Comparison of ENCODE assay signal across 15 mouse cellular contexts in genomic region chr10:128210131-128210530, GRCm38 (mm10). TPM values are rescaled to one million over a fixed set of nuclear protein-coding genes. Genes with fewer than 3 reads are reported as not detected.
A peak's percentile ranks its signal among the peaks of the same experiment; 100 is the strongest.
DNase-seq lines count a peak whose midpoint lies in the region; ATAC-seq and TF ChIP-seq lines count a peak whose summit lies in the region.
"Had no signal": no experiment of that assay in that cellular context is flagged by ENCODE, and none has a peak within 500 bp of the region (broad histone marks: within the 10 kb centered on the region; RNA-seq: fewer than 3 reads in every experiment).

No protein-coding gene starts in this region.

- WGBS in forebrain, embryonic 12.5 days = 91% methylated on average over 2 of the region's 2 CpGs
- 94% methylated on average over 2 of the region's 2 CpGs for WGBS in forebrain, embryonic 11.5 days
- 26% methylated on average over 2 of the region's 2 CpGs for WGBS in liver, adult 2 months
- 92% methylated on average over 2 of the region's 2 CpGs for WGBS in intestine, embryonic 16.5 days

- H3K9me3 ChIP-seq in forebrain, embryonic 12.5 days = no peaks in the 10 kb centered on the region
- no peaks in the 10 kb centered on the region for H3K9me3 ChIP-seq in forebrain, embryonic 11.5 days (ENCODE audit: control insufficient read depth, low read length)
- no peaks in the 10 kb centered on the region for H3K9me3 ChIP-seq in intestine, embryonic 16.5 days (ENCODE audit: control insufficient read depth, low read length)

- no peak overlapping the region for H3ac ChIP-seq in myocyte (ENCODE audit: control insufficient read depth, insufficient read length)

- H3K9ac ChIP-seq in forebrain, embryonic 12.5 days = no peak overlapping the region
- H3K9ac ChIP-seq in forebrain, embryonic 11.5 days (ENCODE audit: low read length) = no peak overlapping the region
- peak overlapping the region; percentile 79 for H3K9ac ChIP-seq in liver, adult 2 months (ENCODE audit: low read depth, low read length)
- peak overlapping the region; percentile 1; the same call in 1 of the 2 replicates for H3K9ac ChIP-seq in intestine, embryonic 16.5 days (ENCODE audit: low read depth, low read length)

- peaks cover 10% of the 10 kb centered on the region for H3K27me3 ChIP-seq in forebrain, embryonic 12.5 days
- H3K27me3 ChIP-seq in forebrain, embryonic 11.5 days (ENCODE audit: control insufficient read depth, insufficient read depth, low read length) = no peaks in the 10 kb centered on the region
- H3K27me3 ChIP-seq in liver, adult 2 months (ENCODE audit: control insufficient read depth, insufficient read depth, low read length) = no peaks in the 10 kb centered on the region
- no peaks in the 10 kb centered on the region for H3K27me3 ChIP-seq in intestine, embryonic 16.5 days (replicated peaks; ENCODE audit: control insufficient read depth, insufficient read depth, low read length)
- H3K27me3 ChIP-seq in myocyte (ENCODE audit: control insufficient read depth, insufficient read depth, insufficient read length) = no peaks in the 10 kb centered on the region

- H3K36me3 ChIP-seq in forebrain, embryonic 12.5 days (replicated peaks) = peaks cover 18% of the 10 kb centered on the region; the same call in 1 of the 2 replicates
- no peaks in the 10 kb centered on the region for H3K36me3 ChIP-seq in forebrain, embryonic 11.5 days (ENCODE audit: control insufficient read depth, insufficient read depth, low read length)
- H3K36me3 ChIP-seq in liver, adult 2 months (ENCODE audit: control insufficient read depth, insufficient read depth, low read length) = peaks cover 38% of the 10 kb centered on the region
- H3K36me3 ChIP-seq in intestine, embryonic 16.5 days (ENCODE audit: control insufficient read depth, insufficient read depth, low read length) = no peaks in the 10 kb centered on the region; the same call in 1 of the 2 replicates
- no peaks in the 10 kb centered on the region for H3K36me3 ChIP-seq in myocyte (ENCODE audit: control insufficient read depth, insufficient read depth)

- no peak for TF ChIP-seq POLR2A in liver, adult 2 months (IDR thresholded peaks at IDR 0.05; ENCODE audit: extremely low read depth, insufficient read depth, low read length)
- TF ChIP-seq POLR2A in myocyte (IDR thresholded peaks at IDR 0.05; ENCODE audit: insufficient read length, low read depth) = no peak

- no peaks in the 10 kb centered on the region for H3K79me2 ChIP-seq in liver, adult 2 months (ENCODE audit: control insufficient read depth, insufficient read depth, low read length)
- no peaks in the 10 kb centered on the region for H3K79me2 ChIP-seq in myocyte (ENCODE audit: control insufficient read depth, insufficient read depth)

- H3K4me1 ChIP-seq in forebrain, embryonic 12.5 days = peaks cover 14% of the 10 kb centered on the region
- peaks cover 6% of the 10 kb centered on the region; the same call in 1 of the 2 replicates for H3K4me1 ChIP-seq in forebrain, embryonic 11.5 days (replicated peaks; ENCODE audit: control insufficient read depth, insufficient read depth, low read length)
- H3K4me1 ChIP-seq in liver, adult 2 months (ENCODE audit: control insufficient read depth, insufficient read depth, low read length) = peaks cover 13% of the 10 kb centered on the region
- peaks cover 11% of the 10 kb centered on the region; the same call in 1 of the 2 replicates for H3K4me1 ChIP-seq in intestine, embryonic 16.5 days (ENCODE audit: control insufficient read depth, insufficient read depth, low read length)

- DNase-seq in forebrain, embryonic 11.5 days (ENCODE audit: low spot score) = no peak
- peak; percentile 68 for DNase-seq in liver, adult 2 months (ENCODE audit: extremely low read depth, low read depth, low spot score)
- DNase-seq in liver = no peak
- no peak for DNase-seq in left cerebral cortex, postnatal 25 days (ENCODE audit: low spot score in 2 of 2)
- no peak for DNase-seq in spleen, postnatal 10 days (ENCODE audit: low spot score in 2 of 2)
- DNase-seq: cerebellum, adult 9-10 months; kidney, postnatal 36 days; spleen, adult 18-20 months had no signal

- H3K4me2 ChIP-seq in forebrain, embryonic 12.5 days = no peak overlapping the region
- no peak overlapping the region for H3K4me2 ChIP-seq in forebrain, embryonic 11.5 days (ENCODE audit: low read depth, low read length, severe bottlenecking)
- H3K4me2 ChIP-seq in intestine, embryonic 16.5 days (ENCODE audit: low read depth, low read length) = no peak overlapping the region
- H3K4me2 ChIP-seq in myocyte (ENCODE audit: low read depth) = peak overlapping the region; percentile 74

- H3K27ac ChIP-seq in forebrain, embryonic 12.5 days = no peak overlapping the region
- no peak overlapping the region for H3K27ac ChIP-seq in forebrain, embryonic 11.5 days (ENCODE audit: low read depth, low read length)
- peak overlapping the region; percentile 89 for H3K27ac ChIP-seq in liver, adult 2 months (replicated peaks; ENCODE audit: insufficient read depth, low read depth, low read length)
- no peak overlapping the region for H3K27ac ChIP-seq in intestine, embryonic 16.5 days (ENCODE audit: low read length)
- H3K27ac ChIP-seq: left cerebral cortex, adult 2 months had no signal

- intact Hi-C loops in left cerebral cortex, postnatal 25 days (cut with DNase I) = no loop called here

- no peak for ATAC-seq in forebrain, embryonic 12.5 days (ENCODE audit: low FRiP score)
- no peak for ATAC-seq in forebrain, embryonic 11.5 days (replicated peaks; ENCODE audit: low FRiP score)
- ATAC-seq in intestine, embryonic 16.5 days = no peak

- peak overlapping the region; percentile 56; the same call in 1 of the 2 replicates for H3K4me3 ChIP-seq in forebrain, embryonic 12.5 days (replicated peaks)
- no peak overlapping the region for H3K4me3 ChIP-seq in forebrain, embryonic 11.5 days (ENCODE audit: low read depth, low read length)
- H3K4me3 ChIP-seq in liver, adult 2 months (ENCODE audit: insufficient read depth, low read depth, low read length) = peak overlapping the region; percentile 14
- no peak overlapping the region for H3K4me3 ChIP-seq in intestine, embryonic 16.5 days (ENCODE audit: low read length)
- H3K4me3 ChIP-seq in myocyte = peak overlapping the region; percentile 79

- TF ChIP-seq CTCF in liver, adult 2 months (IDR thresholded peaks at IDR 0.05; ENCODE audit: low read depth, low read length) = no peak

TF ChIP-seq in myocyte, 11 proteins besides CTCF, POLR2A, EP300 and RAD21 (continues in another document):
- TF ChIP-seq E2F4 (IDR thresholded peaks at IDR 0.05; ENCODE audit: insufficient read depth) (no peak), TCF3 (IDR thresholded peaks at IDR 0.05; ENCODE audit: insufficient read length, low read depth) (no peak), SRF (IDR thresholded peaks at IDR 0.05; ENCODE audit: control insufficient read depth, insufficient read length, low read depth) (no peak), TCF12 (IDR thresholded peaks at IDR 0.05; ENCODE audit: insufficient read depth, poor library complexity, severe bottlenecking) (no peak), REST (IDR thresholded peaks at IDR 0.05; ENCODE audit: insufficient read depth, insufficient read length) (no peak), MYOG (IDR thresholded peaks at IDR 0.05; ENCODE audit: control insufficient read depth in 1 of 3, insufficient read depth in 1 of 3, insufficient read length in 2 of 3, low read depth in 2 of 3) (no peak)

RNA-seq across cellular contexts. Expression of gene Spryd4, which starts 1.5 kb away (rescaled TPM):
- 21.1 and 21.8 TPM in 2 replicates for polyA plus RNA-seq in forebrain, embryonic 12.5 days (2016; fragmentation: Nextera tagmentation; extraction: Ambion mirVana)
- polyA plus RNA-seq in forebrain, embryonic 11.5 days (2014; fragmentation: Nextera tagmentation; extraction: Ambion mirVana) = 23.1 and 26.7 TPM in 2 replicates
- total RNA-seq in liver, adult 2 months (2014; rRNA removed) = 20.8 and 21.1 TPM in 2 replicates
- polyA plus RNA-seq in liver, adult 2 months (2012; rRNA removed) = 30.2 and 33.1 TPM in 2 replicates
- 36.1 and 40.1 TPM in 2 replicates for polyA plus RNA-seq in intestine, embryonic 16.5 days (2015; fragmentation: Nextera tagmentation; extraction: Ambion mirVana)
- 21.8 TPM for polyA plus RNA-seq in myocyte (2012; fragmentation: generic; extraction: Trizol)
- 10 to 100 TPM; 10.1 to 10.7 TPM for total RNA-seq in left cerebral cortex, postnatal 25 days (2021)

RNA-seq across cellular contexts. Expression of gene Mip, which starts 15.5 kb away (rescaled TPM):
- 0.18 and 0.42 TPM in 2 replicates for polyA plus RNA-seq in forebrain, embryonic 12.5 days (2016; fragmentation: Nextera tagmentation; extraction: Ambion mirVana)
- 0.28 and 0.55 TPM in 2 replicates for polyA plus RNA-seq in forebrain, embryonic 11.5 days (2014; fragmentation: Nextera tagmentation; extraction: Ambion mirVana)
- not detected in 2 replicates for total RNA-seq in liver, adult 2 months (2014; rRNA removed)
- polyA plus RNA-seq in liver, adult 2 months (2012; rRNA removed) = not detected in 2 replicates
- polyA plus RNA-seq in intestine, embryonic 16.5 days (2015; fragmentation: Nextera tagmentation; extraction: Ambion mirVana) = 0.06 TPM in 1 of 2 replicates, not detected in the other
- not detected for polyA plus RNA-seq in myocyte (2012; fragmentation: generic; extraction: Trizol)
- total RNA-seq in left cerebral cortex, postnatal 25 days (2021) = not detected
- total RNA-seq: left cerebral cortex, adult 2 months; monocyte, adult 5-6 weeks had no signal
- polyA plus RNA-seq: lung, embryonic 16.5 days; testis, adult 2 months had no signal

RNA-seq across cellular contexts. Expression of gene Gls2, which starts 15.9 kb away (rescaled TPM):
- polyA plus RNA-seq in forebrain, embryonic 12.5 days (2016; fragmentation: Nextera tagmentation; extraction: Ambion mirVana) = 0.94 and 1.3 TPM in 2 replicates
- polyA plus RNA-seq in forebrain, embryonic 11.5 days (2014; fragmentation: Nextera tagmentation; extraction: Ambion mirVana) = 1.3 and 1.7 TPM in 2 replicates
- total RNA-seq in liver, adult 2 months (2014; rRNA removed) = 485 and 986 TPM in 2 replicates
- polyA plus RNA-seq in liver, adult 2 months (2012; rRNA removed) = 1,667 and 2,920 TPM in 2 replicates
- polyA plus RNA-seq in intestine, embryonic 16.5 days (2015; fragmentation: Nextera tagmentation; extraction: Ambion mirVana) = 2.2 and 2.8 TPM in 2 replicates
- 1.1 TPM for polyA plus RNA-seq in myocyte (2012; fragmentation: generic; extraction: Trizol)
- 10 to 100 TPM; 29.4 to 32.9 TPM for total RNA-seq in left cerebral cortex, postnatal 25 days (2021)
- total RNA-seq: monocyte, adult 5-6 weeks had no signal

RNA-seq across cellular contexts. Expression of gene Timeless, which starts 21.7 kb away (rescaled TPM):
- polyA plus RNA-seq in forebrain, embryonic 12.5 days (2016; fragmentation: Nextera tagmentation; extraction: Ambion mirVana) = 74.7 and 77.3 TPM in 2 replicates
- polyA plus RNA-seq in forebrain, embryonic 11.5 days (2014; fragmentation: Nextera tagmentation; extraction: Ambion mirVana) = 81.7 and 89.7 TPM in 2 replicates
- total RNA-seq in liver, adult 2 months (2014; rRNA removed) = 1.6 and 1.7 TPM in 2 replicates
- 0.75 and 1.1 TPM in 2 replicates for polyA plus RNA-seq in liver, adult 2 months (2012; rRNA removed)
- polyA plus RNA-seq in intestine, embryonic 16.5 days (2015; fragmentation: Nextera tagmentation; extraction: Ambion mirVana) = 29.0 and 33.3 TPM in 2 replicates
- polyA plus RNA-seq in myocyte (2012; fragmentation: generic; extraction: Trizol) = 4.9 TPM
- 1 to 10 TPM; 6.8 to 8.3 TPM for total RNA-seq in left cerebral cortex, postnatal 25 days (2021)

RNA-seq across cellular contexts. Expression of gene Rbms2, which starts 30.0 kb away (rescaled TPM):
- polyA plus RNA-seq in forebrain, embryonic 12.5 days (2016; fragmentation: Nextera tagmentation; extraction: Ambion mirVana) = 19.2 and 20.3 TPM in 2 replicates
- polyA plus RNA-seq in forebrain, embryonic 11.5 days (2014; fragmentation: Nextera tagmentation; extraction: Ambion mirVana) = 21.7 and 22.3 TPM in 2 replicates
- 8.0 and 9.6 TPM in 2 replicates for total RNA-seq in liver, adult 2 months (2014; rRNA removed)
- polyA plus RNA-seq in liver, adult 2 months (2012; rRNA removed) = 21.2 and 23.2 TPM in 2 replicates
- 24.9 and 25.2 TPM in 2 replicates for polyA plus RNA-seq in intestine, embryonic 16.5 days (2015; fragmentation: Nextera tagmentation; extraction: Ambion mirVana)
- 97.3 TPM for polyA plus RNA-seq in myocyte (2012; fragmentation: generic; extraction: Trizol)
- total RNA-seq in left cerebral cortex, postnatal 25 days (2021) = 10 to 100 TPM; 11.3 to 13.5 TPM

Comparison
In these comparisons a context has a peak if more than half of its experiments do, and no peak if none do; other contexts are left out.
1. H3K4me3 ChIP-seq: peak in forebrain, embryonic 12.5 days (single experiment), liver, adult 2 months (single experiment) and myocyte (single experiment); none in forebrain, embryonic 11.5 days (single experiment) and intestine, embryonic 16.5 days (single experiment).
2. H3K9ac ChIP-seq: peak in liver, adult 2 months (single experiment) and intestine, embryonic 16.5 days (single experiment); none in forebrain, embryonic 12.5 days (single experiment) and forebrain, embryonic 11.5 days (single experiment).
3. RNA of gene Gls2, which starts 15.9 kb away (polyA plus RNA-seq): 1,667 to 2,920 TPM in liver, adult 2 months; 2.2 to 2.8 TPM in intestine, embryonic 16.5 days, 1.3 to 1.7 TPM in forebrain, embryonic 11.5 days, 0.94 to 1.3 TPM in forebrain, embryonic 12.5 days and 1.1 TPM in myocyte (single experiment); every median in the first group is over 100 times any median in the second.